ENCODE assay signal across 12 mouse cellular contexts in the genomic region with DNA sequence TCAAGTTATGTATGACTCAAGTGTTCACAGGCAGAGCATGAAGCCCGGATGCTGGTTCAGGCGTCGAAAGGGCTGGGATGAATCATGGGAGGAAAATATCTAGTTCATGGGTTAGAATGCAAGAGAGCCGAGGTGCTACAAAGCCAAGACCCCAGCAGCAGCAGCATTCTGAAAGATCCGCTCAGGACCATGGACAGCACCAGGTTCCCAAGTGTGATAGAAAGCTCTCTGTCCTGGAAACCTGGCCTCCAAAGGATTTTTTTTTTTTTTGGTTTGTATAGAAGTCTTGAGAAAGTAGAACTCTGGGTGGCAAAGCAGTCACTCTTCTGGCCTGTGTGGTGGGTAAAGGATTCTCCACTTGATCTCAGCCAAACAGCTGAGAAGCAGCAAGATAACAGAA.
DNase-seq lines count a peak whose midpoint lies in the region; ATAC-seq and TF ChIP-seq lines count a peak whose summit lies in the region.
"Had no signal": no experiment of that assay in that cellular context is flagged by ENCODE, and none has a peak within 500 bp of the region (broad histone marks: within the 10 kb centered on the region; RNA-seq: fewer than 3 reads in every experiment).

No protein-coding gene starts in this region.

- no peaks in the 10 kb centered on the region for H3K36me3 ChIP-seq in kidney, postnatal 0 days (ENCODE audit: insufficient read depth, low read length)
- H3K36me3 ChIP-seq: embryonic facial prominence, embryonic 13.5 days; hindbrain, embryonic 15.5 days had no signal

- DNase-seq in kidney, postnatal 0 days (ENCODE audit: low spot score): peak; percentile 69
- DNase-seq in kidney, adult 8-10 months: no peak
- peak; percentile 14 for DNase-seq in thymus, postnatal 4 days
- DNase-seq in thymus, postnatal 0 days (ENCODE audit: low spot score): no peak
- DNase-seq in embryo, embryonic 9.5 days (ENCODE audit: extremely low spot score): peak; percentile 34
- no peak for DNase-seq in layer of hippocampus, adult 2 months (ENCODE audit: low spot score in 2 of 2)
- no peak for DNase-seq in gastrocnemius, postnatal 25 days
- no peak for DNase-seq in right cerebral cortex, postnatal 25 days
- DNase-seq: gastrocnemius, adult 2 months had no signal

- no peak overlapping the region for H3K4me3 ChIP-seq in kidney, postnatal 0 days (replicated peaks; ENCODE audit: low read depth, low read length)
- no peak overlapping the region for H3K4me3 ChIP-seq in layer of hippocampus, adult 2 months
- H3K4me3 ChIP-seq: embryonic facial prominence, embryonic 13.5 days; gastrocnemius, adult 2 months; hindbrain, embryonic 15.5 days had no signal

- no peak overlapping the region for H3K27ac ChIP-seq in kidney, postnatal 0 days
- no peak overlapping the region for H3K27ac ChIP-seq in layer of hippocampus, adult 2 months
- H3K27ac ChIP-seq: embryonic facial prominence, embryonic 13.5 days; gastrocnemius, adult 2 months; hindbrain, embryonic 15.5 days had no signal

- ATAC-seq in kidney, postnatal 0 days (replicated peaks; ENCODE audit: low FRiP score, low read depth): no peak
- ATAC-seq: Patski had no signal

- no peaks in the 10 kb centered on the region for H3K4me1 ChIP-seq in kidney, postnatal 0 days (replicated peaks; ENCODE audit: insufficient read depth, low read length)
- H3K4me1 ChIP-seq: embryonic facial prominence, embryonic 13.5 days; hindbrain, embryonic 15.5 days had no signal

- H3K9me3 ChIP-seq in kidney, postnatal 0 days (replicated peaks; ENCODE audit: low read length): no peaks in the 10 kb centered on the region
- H3K9me3 ChIP-seq: embryonic facial prominence, embryonic 13.5 days; hindbrain, embryonic 15.5 days had no signal

- no peaks in the 10 kb centered on the region for H3K27me3 ChIP-seq in kidney, postnatal 0 days (ENCODE audit: insufficient read depth, low read length)
- H3K27me3 ChIP-seq: embryonic facial prominence, embryonic 13.5 days; hindbrain, embryonic 15.5 days; Patski had no signal

- H3K4me2 ChIP-seq in kidney, postnatal 0 days (ENCODE audit: low read length): no peak overlapping the region
- H3K4me2 ChIP-seq: embryonic facial prominence, embryonic 13.5 days; hindbrain, embryonic 15.5 days had no signal

- no peak for TF ChIP-seq CTCF in kidney, postnatal 0 days (IDR thresholded peaks at IDR 0.05; ENCODE audit: low read depth)
- TF ChIP-seq CTCF in layer of hippocampus, adult 2 months (conservative IDR thresholded peaks at IDR 0.05): no peak

- WGBS in kidney, postnatal 0 days: 55% methylated on average over 5 of the region's 5 CpGs

- H3K9ac ChIP-seq in kidney, postnatal 0 days (ENCODE audit: low read depth, low read length): no peak overlapping the region
- H3K9ac ChIP-seq: embryonic facial prominence, embryonic 13.5 days; hindbrain, embryonic 15.5 days had no signal

Comparison
In these comparisons a context has a peak if more than half of its experiments do, and no peak if none do; other contexts are left out.
1. DNase-seq: peak in kidney, postnatal 0 days (single experiment), thymus, postnatal 4 days (single experiment) and embryo, embryonic 9.5 days (single experiment); none in kidney, adult 8-10 months (0 of 2), thymus, postnatal 0 days (single experiment), layer of hippocampus, adult 2 months (0 of 2), gastrocnemius, postnatal 25 days (single experiment) and right cerebral cortex, postnatal 25 days (single experiment).